Mouse (Mus musculus) erythroblast, embryonic 14.5 days (primary cell): ENCODE results near the gene Rec8.

Experiments used
- GATA1 ChIP-seq: IDR thresholded peaks from 2 replicates; pipeline ENCODE4 v1.6.1; 2012; ENCODE audit warnings: low read length, inconsistent platforms, mixed read lengths
- TAL1 ChIP-seq: IDR thresholded peaks from 3 replicates; pipeline ENCODE4 v1.6.1; 2012; ENCODE audit warnings: low read length, inconsistent platforms, mixed read lengths

DNA sequence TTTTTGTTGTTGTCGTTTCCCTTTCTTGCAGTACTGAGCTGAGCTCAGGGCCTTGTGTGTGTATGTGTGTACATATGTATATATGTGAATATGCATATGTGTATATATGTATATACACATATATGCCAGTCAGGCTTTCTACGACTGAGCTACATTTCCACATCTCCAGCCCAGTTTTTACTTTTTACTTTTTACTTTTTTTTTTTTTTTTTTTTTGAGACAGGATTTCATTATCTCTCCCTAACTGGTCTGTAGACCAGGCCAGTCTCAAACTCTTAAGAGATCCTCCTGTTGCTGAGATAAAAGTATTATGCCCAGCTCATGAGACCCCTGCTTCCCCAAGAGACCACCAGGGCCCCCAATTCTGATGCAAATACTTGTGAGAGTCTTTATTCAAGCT lies 993 bp upstream of the Rec8 start:
- TF ChIP-seq GATA1 (no peak), TAL1 (no peak)
